Mouse (Mus musculus) CH12.LX (cell line): ENCODE measurements at regions not wholly inside any gene's neighbourhood (a gene's known extent, or its start where the extent isn't known, plus 50 kb on each side); places are given as distances from the start of the nearest gene placed in this dataset.

Experiments used
- CTCF ChIP-seq, 2 experiments: IDR thresholded peaks in 1 of 2; conservative IDR thresholded peaks in 1 of 2; 2 replicates each; pipeline ENCODE4 v1.5.1; 2011 to 2012; ENCODE audit warnings: low read depth in 2 of 2, low read length in 2 of 2, improper control_type of control experiment in 1 of 2, inconsistent platforms in 1 of 2, mild to moderate bottlenecking in 1 of 2, moderate library complexity in 1 of 2
- EP300 ChIP-seq: IDR thresholded peaks from 2 replicates; pipeline ENCODE4 v1.6.1; 2011; ENCODE audit warnings: low read length, improper control_type of control experiment
- GABPA ChIP-seq: IDR thresholded peaks from 2 replicates; pipeline ENCODE4 v1.6.1; 2012; ENCODE audit warnings: low read depth, low read length, improper control_type of control experiment, inconsistent platforms; ENCODE audit not compliant: insufficient replicate concordance
- IRF4 ChIP-seq: IDR thresholded peaks from 2 replicates; pipeline ENCODE4 v1.6.1; 2014; ENCODE audit warnings: low read depth, mild to moderate bottlenecking, inconsistent platforms, low read length, improper control_type of control experiment
- JUND ChIP-seq: conservative IDR thresholded peaks from 2 replicates; pipeline ENCODE4 v1.6.1; 2011; ENCODE audit warnings: low read depth, low read length, improper control_type of control experiment
- KAT2A ChIP-seq: IDR thresholded peaks from 2 replicates; pipeline ENCODE4 v1.6.1; 2012; ENCODE audit warnings: low read length, improper control_type of control experiment, inconsistent platforms; ENCODE audit not compliant: insufficient replicate concordance
- POLR2A ChIP-seq: IDR thresholded peaks from 2 replicates; pipeline ENCODE4 v1.6.1; 2011; ENCODE audit warnings: low read depth, mild to moderate bottlenecking, improper control_type of control experiment, low read length

GRCm38 (mm10) chr1:105904737-105905136 is 85.5 kb upstream of the Zcchc2 start:
- TF ChIP-seq POLR2A, result no peak
- TF ChIP-seq GABPA, result no peak
- TF ChIP-seq KAT2A, result no peak
- TF ChIP-seq JUND, result no peak
- peak; percentile 51 to 58 for TF ChIP-seq CTCF (conservative IDR thresholded peaks at IDR 0.05 in 1 of 2, IDR thresholded peaks at IDR 0.05 in 1 of 2; ENCODE audit: low read depth in 2 of 2, low read length in 2 of 2)
- no peak for TF ChIP-seq IRF4
- TF ChIP-seq EP300, result no peak
